Mouse (Mus musculus) neural tube, embryonic 14.5 days (tissue): ENCODE data around the gene Parm1. TPM values are rescaled to one million over a fixed set of nuclear protein-coding genes. Genes with fewer than 3 reads are reported as not detected.

Experiments used
- ATAC-seq: fragments of 200-750 bp; cut with Nextera tagmentation; 2 replicates; pipeline ENCODE4 v1.8.0; 2017; ENCODE audit warnings: low read depth, mild to moderate bottlenecking, moderate TSS enrichment, moderate library complexity
- H3K27ac ChIP-seq: fragments of 300-500 bp; sonication (generic); 2 replicates; pipeline ENCODE4 v1.5.1; 2014; ENCODE audit warnings: low read depth, mild to moderate bottlenecking, control low read depth, low read length, moderate library complexity, mixed read lengths
- H3K27me3 ChIP-seq: fragments of 300-500 bp; sonication (generic); 2 replicates; pipeline ENCODE4 v1.6.1; 2014; ENCODE audit warnings: low read length; ENCODE audit not compliant: control insufficient read depth, insufficient read depth
- H3K36me3 ChIP-seq: fragments of 300-500 bp; sonication (generic); 2 replicates; pipeline ENCODE4 v1.6.1; 2014; ENCODE audit warnings: low read length, mixed read lengths; ENCODE audit not compliant: control insufficient read depth, insufficient read depth
- H3K4me1 ChIP-seq: fragments of 300-500 bp; sonication (generic); 2 replicates; pipeline ENCODE4 v1.6.1; 2014; ENCODE audit warnings: low read length; ENCODE audit not compliant: control insufficient read depth, insufficient read depth
- H3K4me2 ChIP-seq: fragments of 300-500 bp; sonication (generic); 2 replicates; pipeline ENCODE4 v1.6.1; 2014; ENCODE audit warnings: mild to moderate bottlenecking, low read depth, low read length, control low read depth
- H3K4me3 ChIP-seq: fragments of 300-500 bp; sonication (generic); 2 replicates; pipeline ENCODE4 v1.5.1; 2014; ENCODE audit warnings: low read depth, low read length, control low read depth, mixed read lengths
- H3K9ac ChIP-seq: fragments of 300-500 bp; sonication (generic); replicated peaks from 2 replicates; pipeline ENCODE4 v1.6.1; 2014; ENCODE audit warnings: low read depth, mild to moderate bottlenecking, control low read depth, low read length, mixed read lengths
- H3K9me3 ChIP-seq: fragments of 300-500 bp; sonication (generic); 2 replicates; pipeline ENCODE4 v1.6.1; 2016; ENCODE audit warnings: low read length; ENCODE audit not compliant: control insufficient read depth
- WGBS: fragments of 180-500 bp; shearing (Covaris S2); extraction: QIAGEN DNeasy Blood & Tissue Kit; methylation state at CpG from one replicate; pipeline ENCODE4 v1.1.7; 2014; 5-methylcytosine and 5-hydroxymethylcytosine counted together
- polyA plus RNA-seq: library from polyadenylated mRNA; unstranded; fragments of >200 nt; fragmentation: Nextera tagmentation; extraction: Ambion mirVana; gene quantifications from 2 replicates; pipeline ENCODE4 v1.2.1, GENCODE M21; 2014

The Parm1 gene
- polyA plus RNA-seq, 1 experiment from 2014 or later: 6.4 TPM

DNA sequence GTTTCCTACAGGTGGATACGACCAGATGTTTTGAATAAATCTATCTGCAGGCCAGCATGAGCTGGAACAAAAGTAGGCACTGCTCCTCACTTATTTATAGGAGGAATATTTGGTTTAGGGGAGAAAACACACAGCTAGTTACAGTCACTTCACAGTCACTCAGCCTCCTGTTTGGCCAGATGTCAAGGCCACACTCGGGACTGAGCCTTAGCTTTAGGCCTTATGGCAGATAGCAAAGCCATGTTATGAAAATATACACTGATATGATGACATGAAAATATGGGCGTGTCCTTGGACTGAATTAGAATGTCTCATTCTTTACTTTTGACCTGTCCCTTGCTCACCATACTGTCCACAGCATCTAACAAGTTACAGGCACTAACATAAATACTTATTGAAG lies 137.8 kb downstream of the Parm1 start:
- no peak for ATAC-seq
- WGBS: 83% methylated on average over 3 of the region's 3 CpGs

DNA sequence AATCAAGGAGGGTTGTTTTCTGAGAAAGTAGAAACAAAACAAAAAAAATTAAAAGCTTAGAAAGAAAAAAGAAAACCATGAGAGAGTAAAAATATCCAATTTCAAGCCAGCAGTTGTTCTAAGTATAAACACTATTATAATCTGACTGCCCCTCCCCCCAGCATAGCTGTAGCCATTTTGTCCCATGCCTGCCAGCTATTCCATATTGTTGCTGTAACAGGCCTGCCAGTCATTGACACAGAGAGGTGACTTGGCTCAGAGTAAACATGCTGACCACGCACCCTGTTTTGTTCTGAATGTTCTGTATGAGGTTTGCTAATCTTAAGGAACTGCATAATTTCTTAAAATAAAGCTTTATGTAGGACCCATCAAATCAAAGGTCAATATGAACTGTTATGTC lies 145.3 kb downstream of the Parm1 start:
- no peak for ATAC-seq
- no peak overlapping the region for H3K27ac ChIP-seq
- H3K27me3 ChIP-seq: no peaks in the 10 kb centered on the region
- no peak overlapping the region for H3K4me3 ChIP-seq
- no peak overlapping the region for H3K9ac ChIP-seq
- WGBS: 98% methylated on average over 1 of the region's 1 CpGs
- H3K36me3 ChIP-seq: no peaks in the 10 kb centered on the region
- no peaks in the 10 kb centered on the region for H3K9me3 ChIP-seq
- H3K4me2 ChIP-seq: no peak overlapping the region
- H3K4me1 ChIP-seq: no peaks in the 10 kb centered on the region

More for the DNA sequence above, 137.8 kb downstream of the Parm1 start:
- Histone ChIP-seq H3K9ac (no peak overlapping the region), H3K9me3 (no peaks in the 10 kb centered on the region), H3K4me1 (no peaks in the 10 kb centered on the region), H3K27ac (no peak overlapping the region), H3K36me3 (no peaks in the 10 kb centered on the region), H3K4me2 (no peak overlapping the region), H3K4me3 (no peak overlapping the region), H3K27me3 (no peaks in the 10 kb centered on the region)

DNA sequence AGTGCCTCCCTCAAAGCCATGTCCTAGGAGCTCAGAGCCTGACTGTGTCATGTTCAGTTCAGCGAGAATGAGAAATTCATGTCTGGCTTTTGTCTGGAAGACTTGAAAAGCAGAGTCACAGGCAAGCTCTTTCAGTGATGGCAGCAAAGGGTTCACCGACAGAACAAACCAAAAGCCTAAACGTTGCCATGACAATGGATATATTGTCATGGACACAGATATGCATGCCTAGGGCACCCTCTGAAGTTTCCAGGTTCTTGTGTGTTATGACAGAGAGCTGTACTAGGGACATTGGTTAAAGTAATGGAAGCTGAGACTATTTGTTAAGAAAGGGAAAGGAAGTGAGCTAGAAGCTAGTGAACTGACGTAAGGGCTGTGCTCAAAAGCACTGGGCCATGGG lies 149.7 kb downstream of the Parm1 start:
- H3K27me3 ChIP-seq: no peaks in the 10 kb centered on the region
- no peak overlapping the region for H3K9ac ChIP-seq
- H3K9me3 ChIP-seq: no peaks in the 10 kb centered on the region
- no peaks in the 10 kb centered on the region for H3K4me1 ChIP-seq
- no peak overlapping the region for H3K4me3 ChIP-seq
- H3K27ac ChIP-seq: no peak overlapping the region
- WGBS: 40% methylated on average over 4 of the region's 4 CpGs
- H3K4me2 ChIP-seq: no peak overlapping the region
- no peaks in the 10 kb centered on the region for H3K36me3 ChIP-seq
- no peak for ATAC-seq

DNA sequence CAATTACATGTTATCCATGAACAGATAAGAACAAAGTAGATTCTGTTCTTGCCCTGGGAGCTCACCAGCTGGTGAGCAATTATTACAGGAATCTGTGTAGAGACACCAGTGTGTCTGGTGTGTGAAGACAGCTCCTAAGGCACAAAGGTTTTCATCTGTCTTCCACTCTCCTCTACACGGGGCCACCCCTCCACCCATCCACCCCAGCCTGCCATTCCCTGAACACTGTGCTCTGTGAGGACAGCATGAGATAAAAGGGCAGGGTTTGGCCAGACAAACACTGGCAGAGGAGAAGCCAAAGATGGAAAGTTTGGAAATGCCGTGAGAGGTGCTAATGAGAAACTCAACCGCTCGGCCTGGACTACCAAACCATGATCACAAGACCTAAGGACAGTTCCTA lies 151.8 kb downstream of the Parm1 start:
- no peak overlapping the region for H3K4me2 ChIP-seq
- 84% methylated on average over 4 of the region's 4 CpGs for WGBS
- H3K9ac ChIP-seq: no peak overlapping the region
- H3K4me3 ChIP-seq: no peak overlapping the region
- H3K36me3 ChIP-seq: no peaks in the 10 kb centered on the region
- H3K27ac ChIP-seq: no peak overlapping the region
- H3K4me1 ChIP-seq: no peaks in the 10 kb centered on the region
- ATAC-seq: no peak
- H3K27me3 ChIP-seq: no peaks in the 10 kb centered on the region
- no peaks in the 10 kb centered on the region for H3K9me3 ChIP-seq

Other genes with a start within 250 kb of the Parm1 start
- 0.15 and 0.30 TPM in 2 replicates for gene Btc, start 114.6 kb upstream of the Parm1 start, polyA plus RNA-seq